Mouse (Mus musculus): Measurements from ENCODE around the gene Kif1c. TPM values are rescaled to one million over a fixed set of nuclear protein-coding genes. Genes with fewer than 3 reads are reported as not detected.

Gene Kif1c
- total RNA-seq, 1 experiment from 2014 or later: 27.3 TPM

DNA sequence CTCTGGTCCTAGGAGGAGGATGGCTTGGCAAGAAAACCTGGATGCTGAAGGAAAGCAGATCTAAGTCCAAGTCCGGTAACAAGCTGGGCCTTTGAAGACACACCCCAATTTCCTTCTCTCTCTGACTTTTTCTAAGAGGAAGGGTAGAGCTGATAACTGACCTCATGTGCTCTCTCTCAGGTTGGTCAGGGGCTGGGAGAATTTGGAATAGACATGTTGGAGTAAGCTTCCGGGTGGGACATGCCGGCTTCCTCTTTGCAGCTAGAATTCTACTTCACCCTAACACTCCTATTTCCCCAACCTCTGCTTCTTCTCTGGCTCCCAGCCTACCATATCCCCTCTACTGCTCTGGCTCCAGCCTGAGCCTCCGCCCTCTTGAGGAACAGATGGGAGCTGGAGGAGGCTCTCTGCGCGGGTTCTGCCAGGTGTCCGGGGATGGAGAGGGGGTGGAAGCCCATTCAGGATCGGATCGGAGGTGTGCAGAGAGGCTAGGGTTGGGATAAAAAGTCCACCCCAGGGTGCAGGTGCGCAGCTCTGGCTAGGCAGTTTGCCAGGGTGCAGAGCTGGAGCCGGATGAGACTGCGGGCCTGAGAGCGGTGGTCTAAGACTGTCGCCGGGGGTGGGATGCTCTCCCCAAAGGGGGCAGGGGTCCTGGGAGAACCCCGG, 13.3 kb upstream of the Kif1c start:
- ATAC-seq (replicated peaks; ENCODE audit: insufficient number of reproducible peaks, low FRiP score, low TSS enrichment, poor library complexity, severe bottlenecking): no peak; the same call in 1 of the 2 replicates

DNA sequence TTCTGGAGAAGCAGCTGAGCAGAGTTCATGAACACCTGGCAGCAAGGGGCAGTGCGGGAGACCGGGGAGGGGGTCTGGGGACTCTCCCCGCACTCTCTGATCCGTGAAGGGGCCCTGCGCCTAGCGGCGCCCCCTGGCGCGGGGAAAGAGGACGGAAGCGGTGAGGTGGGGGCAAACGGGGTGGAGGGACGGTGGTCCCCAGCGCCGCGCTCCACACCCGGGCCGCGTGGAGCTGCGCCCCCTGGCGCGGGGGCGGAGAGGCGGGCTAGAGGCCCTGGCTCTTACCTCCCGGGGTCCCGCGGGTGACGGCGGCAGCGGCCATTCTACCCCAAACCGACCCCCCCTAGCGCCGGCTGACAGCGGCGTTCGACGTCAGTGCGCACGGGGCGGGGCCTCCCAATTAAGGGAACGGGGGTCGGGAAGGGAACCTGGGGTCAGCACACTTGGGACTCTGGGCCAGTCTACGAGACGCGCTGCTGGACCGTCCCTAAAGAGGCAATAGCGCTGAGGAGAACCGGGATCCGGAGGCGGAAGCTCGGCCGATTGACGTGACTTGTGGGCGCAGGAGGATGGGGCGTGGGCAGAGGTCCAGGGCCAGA, 12.6 kb upstream of the Kif1c start, which contains the start of gene Camta2:
Gene Camta2, minus strand, starts transcription at position 505 of the 599 bp plus-strand sequence.
- peak; percentile 53 for ATAC-seq (replicated peaks; ENCODE audit: insufficient number of reproducible peaks, low FRiP score, low TSS enrichment, poor library complexity, severe bottlenecking)

DNA sequence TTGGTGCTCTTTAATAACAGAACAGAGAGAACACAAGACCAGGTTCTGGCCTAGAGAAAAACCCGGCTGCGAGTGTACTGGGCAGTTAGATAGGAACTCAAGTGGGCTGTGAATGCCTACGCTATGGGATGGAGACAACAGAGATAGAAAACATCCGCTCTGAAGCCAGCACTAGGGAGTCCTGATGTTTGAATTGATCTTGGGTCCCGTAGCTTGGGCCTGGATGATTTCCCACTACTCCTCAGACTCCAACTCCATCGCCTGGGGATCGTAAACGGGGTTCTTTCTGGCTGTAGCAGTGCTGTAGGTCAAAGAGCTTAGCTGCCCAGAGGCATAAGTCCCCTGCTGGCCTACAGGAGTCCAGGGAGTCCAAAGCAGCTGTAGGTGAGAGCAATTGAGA, 12.0 kb upstream of the Kif1c start:
- no peak for ATAC-seq (replicated peaks; ENCODE audit: insufficient number of reproducible peaks, low FRiP score, low TSS enrichment, poor library complexity, severe bottlenecking)

DNA sequence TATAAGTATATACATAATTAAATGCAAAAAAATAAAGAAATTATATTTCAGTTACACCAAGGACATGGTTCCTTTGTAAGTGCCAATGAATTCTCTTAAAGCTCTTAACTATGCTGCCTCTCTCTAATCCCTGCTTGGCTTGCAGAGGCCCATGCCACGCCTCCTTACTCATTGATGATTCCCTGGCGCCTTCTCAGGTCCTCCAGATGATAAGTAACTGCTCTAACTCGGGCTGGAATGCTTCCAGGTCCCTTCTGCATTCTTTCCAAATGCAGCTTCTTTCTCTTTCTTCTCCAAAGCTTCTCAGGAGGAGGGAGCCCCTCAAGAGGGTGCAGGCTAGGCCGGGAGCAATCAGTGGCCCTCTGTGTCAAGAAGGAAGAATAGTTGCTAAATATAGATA, 10.8 kb upstream of the Kif1c start:
- ATAC-seq (replicated peaks; ENCODE audit: insufficient number of reproducible peaks, low FRiP score, low TSS enrichment, poor library complexity, severe bottlenecking): no peak

DNA sequence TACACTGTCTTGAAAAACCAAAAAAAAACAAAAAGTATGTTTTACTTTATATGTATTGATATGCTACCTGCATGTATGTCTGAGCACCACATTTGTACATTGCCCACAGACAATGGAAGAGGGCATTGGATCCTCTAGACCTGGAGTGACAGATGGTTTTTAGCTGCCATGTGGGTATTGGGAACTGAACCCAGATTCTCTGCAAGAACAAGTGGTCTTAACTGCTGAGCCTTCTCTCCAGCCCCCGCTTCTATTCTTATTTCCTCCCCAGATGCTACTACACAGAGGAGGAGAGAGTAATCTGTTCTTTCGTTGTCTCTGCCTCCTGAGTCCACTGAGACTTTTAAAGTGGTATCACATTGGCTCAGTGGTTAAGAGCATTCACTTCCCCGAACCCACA, 6.8 kb upstream of the Kif1c start:
- no peak for ATAC-seq (replicated peaks; ENCODE audit: insufficient number of reproducible peaks, low FRiP score, low TSS enrichment, poor library complexity, severe bottlenecking)

DNA sequence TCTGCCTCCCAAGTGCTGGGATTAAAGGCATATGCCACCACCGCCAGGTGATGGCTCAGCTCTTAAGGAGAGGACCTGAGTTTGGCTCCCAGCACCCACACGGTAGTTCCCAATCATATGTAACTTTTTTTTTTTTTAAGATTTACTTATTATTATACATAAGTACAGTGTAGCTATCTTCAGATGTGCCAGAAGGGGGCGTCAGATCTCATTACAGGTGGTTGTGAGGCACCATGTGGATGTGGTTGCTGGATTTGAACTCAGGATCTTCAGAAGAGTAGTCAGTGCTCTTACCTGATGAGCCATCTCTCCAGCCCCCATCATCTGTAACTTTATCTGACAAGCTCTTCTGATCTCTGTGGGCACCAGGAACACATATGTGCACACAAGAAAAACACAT, 3.0 kb upstream of the Kif1c start:
- ATAC-seq (replicated peaks; ENCODE audit: insufficient number of reproducible peaks, low FRiP score, low TSS enrichment, poor library complexity, severe bottlenecking): no peak

DNA sequence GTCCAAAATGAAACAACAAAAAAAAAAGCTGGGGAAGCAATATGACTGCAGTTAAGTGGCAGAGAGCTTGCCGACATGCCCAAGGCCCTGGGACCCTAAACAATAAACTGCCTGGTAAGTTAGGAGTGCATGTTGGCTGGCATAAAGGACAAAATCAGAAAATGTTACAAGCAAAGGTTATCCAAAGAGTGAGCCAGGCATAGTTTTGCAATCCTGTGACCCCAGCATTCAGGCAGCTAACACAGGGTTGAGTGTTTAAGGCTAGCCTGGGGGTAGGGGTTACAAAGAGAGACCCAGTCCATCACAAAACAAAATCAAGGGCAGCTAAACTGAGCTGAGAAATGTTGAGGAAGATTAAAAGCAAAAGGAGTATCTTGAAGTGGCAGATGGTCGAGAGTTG, 1.3 kb upstream of the Kif1c start:
- no peak for ATAC-seq (replicated peaks; ENCODE audit: insufficient number of reproducible peaks, low FRiP score, low TSS enrichment, poor library complexity, severe bottlenecking)

DNA sequence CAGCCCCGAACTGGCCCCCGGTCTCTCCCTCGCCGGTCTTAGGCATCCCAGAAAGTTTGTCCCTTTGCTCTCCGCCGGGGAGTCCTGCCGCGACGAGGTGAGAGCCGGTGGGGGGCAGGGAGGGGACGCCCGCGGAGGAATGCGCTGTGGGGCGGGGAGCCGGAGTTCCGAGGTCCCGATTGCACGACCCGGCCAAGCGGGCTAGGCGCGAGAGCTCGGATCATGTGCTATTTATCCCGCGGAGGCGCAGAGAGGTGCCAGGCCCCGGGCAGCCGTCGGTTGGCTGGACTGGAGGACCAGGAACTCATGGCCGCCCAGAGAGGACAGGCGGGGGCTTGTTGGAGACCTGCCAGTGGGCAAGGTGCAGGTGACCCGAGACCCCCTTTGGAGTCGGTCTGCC, 265 bp downstream of the Kif1c start:
- ATAC-seq (replicated peaks; ENCODE audit: insufficient number of reproducible peaks, low FRiP score, low TSS enrichment, poor library complexity, severe bottlenecking): no peak

DNA sequence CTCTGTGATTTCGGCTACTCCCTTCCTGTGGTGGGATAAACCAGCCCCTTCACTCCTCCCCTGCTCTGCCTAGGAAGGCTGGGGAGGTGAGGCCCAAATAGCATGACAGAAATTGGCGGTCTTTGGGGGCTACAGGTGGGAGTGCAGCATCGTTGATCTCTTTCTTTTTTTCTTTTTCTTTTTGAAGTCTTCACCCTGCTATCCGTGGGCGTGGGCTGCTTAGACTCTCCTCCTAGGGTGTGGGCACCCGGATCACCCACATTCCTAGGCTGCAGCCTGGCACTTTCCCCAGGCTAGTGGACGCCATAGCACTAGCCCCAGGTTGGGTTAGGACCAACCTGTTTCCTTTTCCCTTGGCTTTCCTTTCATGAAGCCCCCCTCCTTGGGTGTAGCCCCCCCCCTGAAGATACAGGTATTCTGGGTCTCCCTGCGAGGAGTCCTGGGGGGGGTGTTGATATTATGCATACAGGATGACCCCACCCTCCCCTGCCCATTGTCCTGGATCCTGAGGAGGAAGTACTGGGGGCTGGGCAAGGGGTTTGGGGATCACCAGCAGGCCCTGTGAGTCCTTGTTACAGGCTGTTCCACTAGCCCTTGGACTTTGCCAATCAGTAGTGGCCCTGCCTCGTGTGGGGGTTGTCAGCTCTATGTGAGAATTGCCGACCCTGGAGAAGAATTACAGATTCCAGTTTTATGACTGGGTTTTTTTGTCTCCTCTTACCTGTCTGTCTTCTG, 1.0 kb downstream of the Kif1c start:
- no peak for ATAC-seq (replicated peaks; ENCODE audit: insufficient number of reproducible peaks, low FRiP score, low TSS enrichment, poor library complexity, severe bottlenecking)

DNA sequence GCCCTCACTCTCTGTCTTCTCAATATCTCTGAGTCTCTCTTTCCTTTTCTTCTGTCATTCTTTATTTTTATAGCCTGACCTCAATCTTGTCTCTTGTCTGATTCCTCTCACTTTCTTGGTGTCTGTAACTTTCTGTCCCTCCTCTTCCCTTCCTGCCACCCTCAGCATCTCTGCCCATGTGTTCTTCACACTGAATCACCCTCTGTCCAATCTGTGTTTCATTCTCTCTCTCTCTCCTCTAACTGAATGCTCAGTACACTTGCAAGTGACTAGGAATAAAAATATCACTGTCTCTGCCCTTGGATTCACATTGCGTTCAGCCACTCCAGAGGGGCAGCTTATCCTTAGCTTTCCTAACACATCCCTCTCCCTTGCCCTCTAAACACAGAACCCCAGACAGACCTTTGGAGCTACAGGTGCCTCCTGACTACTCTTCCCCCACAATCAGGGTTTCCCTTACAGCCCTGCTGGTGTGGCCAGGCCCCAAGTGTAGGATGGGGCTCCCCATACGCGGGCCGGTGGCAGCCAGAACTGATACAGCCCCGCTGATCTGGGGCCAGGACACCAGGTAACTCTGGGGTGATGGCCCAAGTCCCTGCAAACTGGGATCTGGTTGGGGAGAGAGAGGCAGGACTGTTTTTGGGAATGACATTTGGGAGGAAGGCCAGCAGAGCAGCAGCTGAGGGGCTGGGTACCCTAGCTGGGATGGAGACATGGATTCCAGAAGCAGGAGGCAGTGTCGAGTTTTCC, 1.8 kb downstream of the Kif1c start:
- no peak for ATAC-seq (replicated peaks; ENCODE audit: insufficient number of reproducible peaks, low FRiP score, low TSS enrichment, poor library complexity, severe bottlenecking)

DNA sequence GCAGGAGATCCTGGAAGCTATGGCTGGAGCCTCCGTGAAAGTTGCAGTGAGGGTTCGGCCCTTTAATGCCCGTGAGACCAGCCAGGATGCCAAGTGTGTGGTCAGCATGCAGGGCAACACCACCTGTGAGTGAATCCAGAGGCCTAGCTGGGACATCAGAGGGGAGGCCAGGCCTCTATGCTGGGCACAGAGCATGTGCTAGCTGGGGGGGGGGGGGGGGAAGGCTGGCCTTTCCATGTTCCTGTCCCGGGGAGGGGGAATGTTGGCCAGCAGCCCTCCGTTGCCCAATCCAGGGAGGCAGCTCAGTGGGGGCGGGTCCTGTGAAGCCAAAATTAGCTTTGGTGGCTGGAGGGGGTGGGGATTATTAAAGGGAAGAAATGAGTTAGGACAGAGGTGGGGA, 2.4 kb downstream of the Kif1c start:
- ATAC-seq (replicated peaks; ENCODE audit: insufficient number of reproducible peaks, low FRiP score, low TSS enrichment, poor library complexity, severe bottlenecking): no peak

DNA sequence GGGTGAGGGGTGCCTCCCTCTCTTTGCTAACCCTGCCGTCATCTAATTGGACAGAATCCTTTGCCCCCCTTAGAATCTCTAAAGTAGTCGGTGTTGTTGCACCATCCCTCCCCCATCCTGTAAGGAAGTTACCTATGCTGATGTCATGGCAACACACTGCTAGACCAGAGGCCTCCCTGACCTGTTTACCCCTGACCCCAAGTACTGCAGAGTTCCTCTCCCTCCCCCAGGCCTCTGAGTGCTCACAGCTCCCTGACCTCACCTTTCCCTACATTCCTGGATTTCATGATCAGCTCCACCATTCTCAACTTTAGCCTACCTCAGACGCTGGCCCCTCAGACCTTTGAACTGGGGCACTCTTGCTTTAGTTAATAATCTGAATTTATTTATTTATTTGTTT, 5.8 kb downstream of the Kif1c start:
- ATAC-seq (replicated peaks; ENCODE audit: insufficient number of reproducible peaks, low FRiP score, low TSS enrichment, poor library complexity, severe bottlenecking): no peak

DNA sequence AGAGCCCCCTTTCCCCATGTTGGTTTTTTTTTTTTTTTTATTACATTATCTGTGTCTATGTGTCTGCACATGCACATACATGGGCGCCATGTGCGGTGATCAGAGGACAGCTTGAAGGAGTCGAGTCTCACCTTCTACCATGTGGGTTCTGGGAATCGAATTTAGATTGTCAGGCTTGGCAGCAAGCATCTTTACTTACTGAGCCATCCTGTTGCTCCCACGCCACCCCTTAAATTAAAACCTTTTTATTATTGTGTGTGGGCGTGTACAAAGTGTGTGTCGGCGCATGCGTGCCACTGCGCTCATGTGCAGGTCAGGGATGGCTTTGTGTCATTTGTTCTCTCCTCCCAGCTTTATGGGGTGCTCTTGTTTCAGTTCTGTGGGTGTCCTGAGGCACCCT, 10.7 kb downstream of the Kif1c start:
- no peak for ATAC-seq (replicated peaks; ENCODE audit: insufficient number of reproducible peaks, low FRiP score, low TSS enrichment, poor library complexity, severe bottlenecking)

DNA sequence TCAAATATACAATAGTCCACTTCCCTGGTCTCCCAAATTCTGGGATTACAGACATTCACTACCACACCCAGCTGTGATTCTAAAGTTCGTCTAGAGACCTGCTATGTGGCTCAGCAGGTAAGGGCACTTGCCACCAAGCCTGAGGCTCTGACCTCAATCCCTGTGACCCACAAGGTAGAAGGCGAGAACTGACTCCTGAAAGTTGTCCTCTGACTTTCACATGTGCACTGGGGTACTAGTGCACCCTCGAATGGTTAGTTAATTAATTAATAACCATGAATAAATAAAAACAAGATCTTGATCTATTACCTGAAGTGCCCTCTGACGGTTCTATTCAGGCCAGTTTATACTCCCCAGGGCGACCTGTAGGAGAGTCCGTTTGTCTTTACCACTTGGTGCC, 12.9 kb downstream of the Kif1c start:
- ATAC-seq (replicated peaks; ENCODE audit: insufficient number of reproducible peaks, low FRiP score, low TSS enrichment, poor library complexity, severe bottlenecking): no peak

DNA sequence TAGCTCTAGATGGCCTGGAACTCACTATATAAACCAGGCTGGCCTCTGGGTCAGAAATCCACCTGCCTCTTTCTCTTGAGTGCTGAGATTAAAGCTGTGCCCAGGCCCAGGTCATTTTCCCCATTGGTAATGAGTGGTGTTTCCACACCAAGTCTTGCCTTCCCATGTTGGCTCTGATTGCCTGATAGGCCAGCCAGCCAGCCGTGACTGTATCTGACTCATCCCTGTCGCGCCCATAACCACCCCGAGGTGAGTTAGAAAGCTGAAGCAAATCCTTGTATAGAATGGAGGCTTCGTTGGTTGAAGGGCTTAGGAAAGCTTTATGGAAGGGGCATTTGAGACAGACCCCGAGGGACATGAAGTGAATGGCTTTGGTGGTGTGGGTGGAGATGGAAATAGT, 15.5 kb downstream of the Kif1c start:
- ATAC-seq (replicated peaks; ENCODE audit: insufficient number of reproducible peaks, low FRiP score, low TSS enrichment, poor library complexity, severe bottlenecking): no peak

DNA sequence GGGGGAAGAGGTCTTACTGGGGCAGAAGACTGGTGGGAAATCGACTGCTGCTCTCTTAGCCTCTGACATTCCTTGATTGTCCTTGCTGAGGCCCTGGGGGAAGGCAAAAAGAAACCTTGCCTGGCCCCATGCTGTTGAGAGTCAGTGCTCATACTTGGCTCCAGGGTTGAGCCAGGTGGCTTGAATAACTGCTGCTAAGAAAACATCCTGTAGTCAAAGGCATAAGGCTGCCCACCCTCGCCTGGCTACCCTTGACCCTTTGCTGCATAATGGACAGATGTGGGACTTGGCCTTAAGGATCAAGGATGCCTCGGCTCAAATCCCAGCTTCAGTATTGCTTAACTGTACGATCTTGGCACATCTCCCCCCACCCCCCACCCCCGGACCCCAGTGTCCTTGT, 18.1 kb downstream of the Kif1c start:
- no peak for ATAC-seq (replicated peaks; ENCODE audit: insufficient number of reproducible peaks, low FRiP score, low TSS enrichment, poor library complexity, severe bottlenecking)

DNA sequence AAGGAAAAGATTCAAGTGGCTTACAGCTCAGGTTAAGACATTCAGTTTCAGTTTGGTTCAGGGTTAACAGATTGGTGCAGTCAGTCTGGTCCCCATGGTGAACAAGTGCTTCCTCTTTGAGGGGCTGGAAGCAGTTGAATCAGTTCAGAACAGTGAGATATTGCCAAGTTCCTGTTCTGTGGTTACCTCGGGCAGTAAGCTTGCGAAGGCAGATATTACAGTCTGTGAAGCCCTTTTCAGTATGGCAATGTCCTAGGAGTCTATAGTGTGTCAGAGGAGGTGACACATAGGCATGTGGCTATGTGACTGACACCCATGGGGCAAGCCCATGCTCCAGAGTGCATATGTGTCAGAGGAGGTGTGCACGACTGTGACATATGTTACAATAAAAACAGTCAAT, 20.2 kb downstream of the Kif1c start:
- peak; percentile 92 for ATAC-seq (replicated peaks; ENCODE audit: insufficient number of reproducible peaks, low FRiP score, low TSS enrichment, poor library complexity, severe bottlenecking)

DNA sequence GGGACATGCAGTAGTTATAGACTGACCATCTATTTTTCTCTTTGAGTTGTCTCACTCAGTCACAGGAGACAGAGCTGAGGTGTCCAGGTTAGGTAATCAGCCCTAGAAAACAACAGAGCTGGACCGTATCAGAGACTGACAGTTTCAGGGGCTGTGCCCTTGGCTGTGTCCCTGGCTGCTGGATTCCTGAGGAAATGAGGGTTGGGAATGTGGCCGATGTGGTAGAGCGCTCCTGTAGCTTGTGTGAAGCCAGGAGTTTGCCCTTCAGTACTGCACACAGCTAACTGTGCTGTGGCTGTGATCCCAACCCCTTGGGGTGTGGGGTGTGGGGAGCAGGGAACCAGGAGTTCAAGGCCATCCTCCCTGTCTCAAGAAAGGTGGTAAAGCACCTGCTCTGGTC, 20.7 kb downstream of the Kif1c start:
- no peak for ATAC-seq (replicated peaks; ENCODE audit: insufficient number of reproducible peaks, low FRiP score, low TSS enrichment, poor library complexity, severe bottlenecking)

DNA sequence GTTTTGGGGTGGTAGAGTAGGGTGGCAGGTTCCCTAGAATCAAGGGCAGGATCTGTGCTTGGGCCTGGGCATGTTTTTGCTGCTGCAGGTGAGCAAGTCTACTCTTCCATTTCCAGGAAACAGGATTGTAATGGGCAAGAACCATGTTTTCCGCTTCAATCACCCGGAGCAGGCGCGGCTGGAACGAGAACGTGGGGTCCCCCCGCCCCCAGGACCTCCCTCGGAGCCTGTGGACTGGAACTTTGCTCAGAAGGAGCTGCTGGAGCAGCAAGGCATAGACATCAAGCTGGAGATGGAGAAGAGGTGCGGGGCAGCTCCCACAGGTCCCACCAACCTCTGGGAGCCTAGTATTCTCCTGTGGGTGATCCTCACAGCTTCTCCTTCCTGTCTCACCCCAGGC, 24.4 kb downstream of the Kif1c start:
- ATAC-seq (replicated peaks; ENCODE audit: insufficient number of reproducible peaks, low FRiP score, low TSS enrichment, poor library complexity, severe bottlenecking): no peak

Data from monocyte, adult 5-6 weeks (primary cell).